Mouse (Mus musculus): ENCODE results near the gene Mblac2. TPM values are rescaled to one million over a fixed set of nuclear protein-coding genes. Genes with fewer than 3 reads are reported as not detected.

Mblac2 gene
- polyA plus RNA-seq (2014; fragmentation: Nextera tagmentation; extraction: Ambion mirVana), result 8.4 and 10.3 TPM in 2 replicates

DNA sequence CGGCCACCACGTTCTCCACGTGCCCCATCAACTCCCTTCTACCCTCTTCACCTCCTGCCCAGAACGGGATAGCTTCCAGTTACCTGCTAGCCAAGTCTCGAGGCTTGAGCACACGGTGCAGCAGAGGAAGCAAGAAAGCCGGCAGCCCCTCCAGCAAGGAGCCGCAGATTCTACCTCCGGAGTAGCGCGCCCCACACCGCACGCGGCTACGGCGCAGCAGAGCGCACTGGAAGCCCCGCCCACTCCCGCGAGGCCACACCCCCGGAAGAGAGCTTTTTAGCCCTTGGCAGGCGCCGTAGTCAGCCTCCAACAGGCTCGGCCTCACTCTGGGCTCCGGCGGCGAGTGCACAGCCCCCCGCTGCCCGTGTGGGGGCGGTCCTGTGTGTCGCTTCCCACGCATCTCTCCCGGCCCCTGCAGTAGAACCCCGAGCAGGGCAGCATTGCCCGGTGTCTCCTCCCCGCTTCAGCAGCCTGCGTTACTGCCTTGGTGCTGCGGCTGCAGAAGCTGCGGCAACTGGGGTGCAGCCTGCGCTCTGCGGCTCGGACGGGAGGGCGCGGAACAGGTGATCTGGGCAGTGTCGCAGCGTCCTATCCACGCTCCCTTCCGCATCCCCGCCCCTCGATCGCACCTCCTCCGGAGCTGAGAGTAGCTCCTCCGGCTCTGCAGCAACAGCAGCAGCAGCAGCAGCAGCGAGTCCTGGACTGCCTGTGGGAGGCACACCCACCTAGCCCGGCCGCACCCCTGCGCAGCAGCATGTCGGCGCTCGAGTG is at the start of gene Mblac2, which contains the start of gene Polr3g:
Gene Mblac2 (plus strand): TSS at position 567 of the 771 bp plus-strand sequence.
Gene Polr3g (minus strand): TSS at position 239 of the 771 bp plus-strand sequence.
- Histone ChIP-seq H3K9me3 (ENCODE audit: control insufficient read depth, low read length) (no peaks in the 10 kb centered on the region), H3K9ac (ENCODE audit: low read length) (peak within 1 kb of the TSS; percentile 79), H3K4me2 (ENCODE audit: low read length) (peak within 1 kb of the TSS; percentile 93), H3K4me1 (ENCODE audit: control insufficient read depth in 2 of 2, insufficient read depth in 2 of 2, low read length in 2 of 2) (peaks cover 0 to 19% of the 10 kb centered on the region in 2 experiments), H3K4me3 (ENCODE audit: control insufficient read depth in 1 of 2, insufficient read depth in 1 of 2, low read depth in 1 of 2, low read length in 2 of 2) (peak within 1 kb of the TSS; percentile 64 to 82), H3K27me3 (ENCODE audit: control insufficient read depth, insufficient read depth, low read length) (no peaks in the 10 kb centered on the region), H3K27ac (replicated peaks in 1 of 2; ENCODE audit: control insufficient read depth in 1 of 2, insufficient read depth in 1 of 2, low read depth in 2 of 2, low read length in 2 of 2) (peak within 1 kb of the TSS; percentile 64 to 83), H3K36me3 (ENCODE audit: control insufficient read depth, insufficient read depth, low read length) (no peaks in the 10 kb centered on the region)
- peak; percentile 95 for ATAC-seq (ENCODE audit: insufficient number of reproducible peaks, insufficient read depth, low FRiP score, low read depth)
- WGBS, result under 1% methylated on average over 61 of the region's 61 CpGs

DNA sequence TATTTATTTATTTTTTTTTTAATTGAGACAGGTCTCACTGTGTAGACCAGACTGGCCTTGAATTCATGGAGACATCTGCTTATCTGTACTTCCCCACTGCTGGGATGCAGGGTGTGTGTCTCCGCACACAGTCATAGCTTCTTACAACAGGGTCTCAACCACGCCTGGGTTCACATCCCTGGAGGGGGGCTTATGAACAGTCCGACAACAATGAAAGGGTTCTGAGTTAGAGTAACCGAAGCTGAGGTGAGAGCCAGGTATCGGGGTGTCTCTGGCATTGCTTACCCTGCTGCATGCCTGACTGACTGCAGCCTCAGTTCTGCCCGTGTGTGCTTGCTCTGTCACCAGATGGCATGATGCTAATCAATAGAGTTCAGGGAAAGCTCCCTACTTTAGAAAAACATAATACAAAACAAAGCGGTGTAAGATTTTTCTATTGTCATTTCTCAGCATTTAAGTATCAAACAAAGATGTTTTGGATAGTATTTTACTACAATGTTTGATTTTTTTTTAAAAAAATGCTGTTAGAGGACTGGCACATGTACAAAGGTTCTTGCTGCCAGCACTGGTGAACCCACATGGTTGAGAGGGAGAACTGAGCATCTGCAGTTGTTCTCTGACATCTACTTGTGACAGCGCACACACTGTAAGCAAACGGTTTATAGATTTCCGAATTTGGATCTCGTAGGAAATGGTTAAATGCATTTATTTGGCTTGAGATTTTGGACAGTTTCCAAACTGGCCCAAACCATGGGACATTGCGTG is 47.4 kb upstream of the Mblac2 start:
- Histone ChIP-seq H3K36me3 (ENCODE audit: control insufficient read depth, insufficient read depth, low read length) (peaks cover 47% of the 10 kb centered on the region), H3K4me3 (ENCODE audit: control insufficient read depth in 1 of 2, insufficient read depth in 1 of 2, low read depth in 1 of 2, low read length in 2 of 2) (no peak overlapping the region), H3K4me2 (ENCODE audit: low read length) (no peak overlapping the region), H3K27ac (replicated peaks in 1 of 2; ENCODE audit: control insufficient read depth in 1 of 2, insufficient read depth in 1 of 2, low read depth in 2 of 2, low read length in 2 of 2) (no peak overlapping the region), H3K9ac (ENCODE audit: low read length) (no peak overlapping the region), H3K27me3 (ENCODE audit: control insufficient read depth, insufficient read depth, low read length) (no peaks in the 10 kb centered on the region), H3K9me3 (ENCODE audit: control insufficient read depth, low read length) (no peaks in the 10 kb centered on the region), H3K4me1 (ENCODE audit: control insufficient read depth in 2 of 2, insufficient read depth in 2 of 2, low read length in 2 of 2) (peaks cover 0 to 6% of the 10 kb centered on the region in 2 experiments; a peak in 2 of 4 replicates)
- no peak for ATAC-seq (ENCODE audit: insufficient number of reproducible peaks, insufficient read depth, low FRiP score, low read depth)
- 84% methylated on average over 12 of the region's 12 CpGs for WGBS

DNA sequence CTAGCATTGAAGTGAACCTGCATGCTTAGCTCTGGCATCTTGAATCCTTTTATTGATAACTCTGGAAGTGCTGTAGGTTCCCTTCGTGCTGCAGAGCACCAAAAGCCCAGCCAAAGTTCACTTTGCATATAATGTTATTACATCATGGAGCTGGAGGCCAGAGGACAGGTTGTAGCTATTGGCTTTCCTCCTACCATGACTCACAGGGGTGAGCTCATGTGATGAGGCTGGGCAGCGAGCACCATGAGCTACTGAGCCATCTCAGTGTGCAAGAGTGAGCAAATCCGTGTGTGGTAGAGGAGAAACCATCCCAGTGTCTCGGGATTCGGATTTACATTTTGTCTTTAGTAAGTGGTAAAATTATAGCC is 46.8 kb upstream of the Mblac2 start:
- Histone ChIP-seq H3K4me3 (ENCODE audit: control insufficient read depth in 1 of 2, insufficient read depth in 1 of 2, low read depth in 1 of 2, low read length in 2 of 2) (no peak overlapping the region), H3K9me3 (ENCODE audit: control insufficient read depth, low read length) (no peaks in the 10 kb centered on the region), H3K4me2 (ENCODE audit: low read length) (no peak overlapping the region), H3K36me3 (ENCODE audit: control insufficient read depth, insufficient read depth, low read length) (peaks cover 53% of the 10 kb centered on the region), H3K27ac (replicated peaks in 1 of 2; ENCODE audit: control insufficient read depth in 1 of 2, insufficient read depth in 1 of 2, low read depth in 2 of 2, low read length in 2 of 2) (no peak overlapping the region), H3K9ac (ENCODE audit: low read length) (no peak overlapping the region), H3K27me3 (ENCODE audit: control insufficient read depth, insufficient read depth, low read length) (no peaks in the 10 kb centered on the region), H3K4me1 (ENCODE audit: control insufficient read depth in 2 of 2, insufficient read depth in 2 of 2, low read length in 2 of 2) (0 out of 4 replicates have a peak, but pooled peaks cover 0 to under 1% of the 10 kb centered on the region in 2 experiments)
- ATAC-seq (ENCODE audit: insufficient number of reproducible peaks, insufficient read depth, low FRiP score, low read depth), result no peak
- WGBS, result 86% methylated on average over 5 of the region's 5 CpGs

DNA sequence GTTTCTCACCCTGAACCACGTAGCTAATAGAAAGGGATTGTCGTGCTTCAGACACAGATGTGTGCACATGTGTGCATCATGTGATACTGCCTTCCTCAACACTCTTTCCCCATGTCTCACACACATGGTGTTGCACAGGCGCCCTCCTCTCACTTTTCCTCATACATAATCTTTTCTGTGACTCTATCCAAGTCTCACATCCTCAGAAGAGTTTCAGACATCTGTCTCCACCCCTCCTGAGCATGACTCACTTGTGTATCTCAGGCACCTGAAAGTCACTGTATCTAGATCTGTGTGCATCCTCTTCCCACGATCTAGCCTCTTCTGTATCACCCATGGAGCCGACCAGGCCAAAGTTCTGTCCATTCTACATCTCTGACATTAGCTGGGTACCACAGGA is 43.4 kb upstream of the Mblac2 start:
- H3K4me3 ChIP-seq (ENCODE audit: control insufficient read depth in 1 of 2, insufficient read depth in 1 of 2, low read depth in 1 of 2, low read length in 2 of 2), result no peak overlapping the region
- no peaks in the 10 kb centered on the region for H3K4me1 ChIP-seq (ENCODE audit: control insufficient read depth in 2 of 2, insufficient read depth in 2 of 2, low read length in 2 of 2)
- WGBS, result 80% methylated on average over 5 of the region's 5 CpGs
- no peak for ATAC-seq (ENCODE audit: insufficient number of reproducible peaks, insufficient read depth, low FRiP score, low read depth)
- no peak overlapping the region for H3K4me2 ChIP-seq (ENCODE audit: low read length)
- no peaks in the 10 kb centered on the region for H3K9me3 ChIP-seq (ENCODE audit: control insufficient read depth, low read length)
- peaks cover 70% of the 10 kb centered on the region for H3K36me3 ChIP-seq (ENCODE audit: control insufficient read depth, insufficient read depth, low read length)
- no peaks in the 10 kb centered on the region for H3K27me3 ChIP-seq (ENCODE audit: control insufficient read depth, insufficient read depth, low read length)
- no peak overlapping the region for H3K9ac ChIP-seq (ENCODE audit: low read length)
- H3K27ac ChIP-seq (replicated peaks in 1 of 2; ENCODE audit: control insufficient read depth in 1 of 2, insufficient read depth in 1 of 2, low read depth in 2 of 2, low read length in 2 of 2), result no peak overlapping the region

DNA sequence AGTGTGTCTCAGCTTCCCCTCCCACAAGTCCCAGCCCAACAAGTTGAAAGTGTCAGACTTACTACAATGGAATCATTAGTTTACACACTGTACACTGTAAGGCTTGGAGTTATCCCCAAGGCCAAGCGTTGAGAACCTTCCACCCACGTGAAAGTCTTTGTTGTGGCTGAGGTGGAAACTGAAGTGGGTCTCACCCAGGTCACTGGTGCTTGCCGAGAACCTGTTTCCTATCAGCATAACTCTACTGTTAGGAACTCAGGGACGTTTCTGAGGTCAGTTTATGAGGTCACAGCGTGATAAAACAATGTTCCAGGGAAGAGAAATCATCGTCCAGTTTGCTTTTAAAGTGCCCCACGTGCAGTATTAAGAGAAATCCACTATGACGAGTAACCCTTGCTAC is 35.8 kb upstream of the Mblac2 start:
- no peaks in the 10 kb centered on the region for H3K27me3 ChIP-seq (ENCODE audit: control insufficient read depth, insufficient read depth, low read length)
- H3K4me2 ChIP-seq (ENCODE audit: low read length), result no peak overlapping the region
- no peak for ATAC-seq (ENCODE audit: insufficient number of reproducible peaks, insufficient read depth, low FRiP score, low read depth)
- H3K9ac ChIP-seq (ENCODE audit: low read length), result no peak overlapping the region
- no peak overlapping the region for H3K4me3 ChIP-seq (ENCODE audit: control insufficient read depth in 1 of 2, insufficient read depth in 1 of 2, low read depth in 1 of 2, low read length in 2 of 2)
- H3K9me3 ChIP-seq (ENCODE audit: control insufficient read depth, low read length), result no peaks in the 10 kb centered on the region
- H3K4me1 ChIP-seq (ENCODE audit: control insufficient read depth in 2 of 2, insufficient read depth in 2 of 2, low read length in 2 of 2), result no peaks in the 10 kb centered on the region
- peaks cover 56% of the 10 kb centered on the region for H3K36me3 ChIP-seq (ENCODE audit: control insufficient read depth, insufficient read depth, low read length)
- no peak overlapping the region for H3K27ac ChIP-seq (replicated peaks in 1 of 2; ENCODE audit: control insufficient read depth in 1 of 2, insufficient read depth in 1 of 2, low read depth in 2 of 2, low read length in 2 of 2)
- WGBS, result 74% methylated on average over 8 of the region's 8 CpGs

DNA sequence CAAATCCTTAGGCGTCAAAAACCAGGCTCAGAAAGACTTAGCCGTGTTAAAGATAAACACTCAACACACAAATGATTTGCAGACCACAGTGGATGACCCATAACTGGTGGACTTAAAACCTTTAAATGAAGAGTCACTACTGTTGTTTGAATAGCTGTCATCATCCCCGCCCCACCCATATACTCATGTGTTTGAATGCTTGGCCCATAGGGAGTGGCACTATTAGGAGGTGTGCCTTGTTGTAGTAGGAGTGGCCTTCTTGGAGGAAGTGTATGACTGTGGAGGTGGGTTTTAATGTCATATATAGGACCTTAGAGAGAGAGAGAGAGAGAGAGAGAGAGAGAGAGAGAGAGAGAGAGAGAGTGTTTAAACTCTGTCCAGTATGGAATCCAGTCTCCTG is 28.0 kb upstream of the Mblac2 start:
- no peak for ATAC-seq (ENCODE audit: insufficient number of reproducible peaks, insufficient read depth, low FRiP score, low read depth)
- H3K4me1 ChIP-seq (ENCODE audit: control insufficient read depth in 2 of 2, insufficient read depth in 2 of 2, low read length in 2 of 2), result no peaks in the 10 kb centered on the region
- 86% methylated on average over 3 of the region's 3 CpGs for WGBS
- no peaks in the 10 kb centered on the region for H3K9me3 ChIP-seq (ENCODE audit: control insufficient read depth, low read length)
- no peak overlapping the region for H3K4me2 ChIP-seq (ENCODE audit: low read length)
- peaks cover 27% of the 10 kb centered on the region for H3K36me3 ChIP-seq (ENCODE audit: control insufficient read depth, insufficient read depth, low read length)
- no peak overlapping the region for H3K9ac ChIP-seq (ENCODE audit: low read length)
- no peak overlapping the region for H3K4me3 ChIP-seq (ENCODE audit: control insufficient read depth in 1 of 2, insufficient read depth in 1 of 2, low read depth in 1 of 2, low read length in 2 of 2)
- H3K27ac ChIP-seq (replicated peaks in 1 of 2; ENCODE audit: control insufficient read depth in 1 of 2, insufficient read depth in 1 of 2, low read depth in 2 of 2, low read length in 2 of 2), result no peak overlapping the region
- H3K27me3 ChIP-seq (ENCODE audit: control insufficient read depth, insufficient read depth, low read length), result no peaks in the 10 kb centered on the region

DNA sequence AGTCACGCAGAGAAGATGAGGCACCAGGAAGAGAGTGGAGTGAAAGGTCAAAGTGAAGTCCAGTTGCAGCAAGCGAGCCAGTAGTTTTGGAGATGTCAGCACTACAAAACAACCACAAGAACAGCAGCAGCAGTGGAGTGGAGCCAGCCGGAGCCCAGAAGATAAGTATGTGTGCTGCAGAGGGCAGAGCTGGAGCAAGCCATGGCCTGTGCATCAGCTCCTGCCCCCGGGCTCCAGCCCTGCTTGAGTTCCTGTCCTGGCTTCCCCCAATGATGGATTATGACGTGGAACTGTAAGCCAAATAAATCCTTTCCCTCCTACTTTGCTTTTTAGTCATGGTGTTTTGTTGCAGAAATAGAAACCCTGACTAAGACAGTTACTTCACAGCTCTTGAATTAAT is 26.9 kb upstream of the Mblac2 start:
- Histone ChIP-seq H3K9me3 (ENCODE audit: control insufficient read depth, low read length) (no peaks in the 10 kb centered on the region), H3K4me1 (ENCODE audit: control insufficient read depth in 2 of 2, insufficient read depth in 2 of 2, low read length in 2 of 2) (no peaks in the 10 kb centered on the region), H3K27me3 (ENCODE audit: control insufficient read depth, insufficient read depth, low read length) (no peaks in the 10 kb centered on the region), H3K4me2 (ENCODE audit: low read length) (no peak overlapping the region), H3K4me3 (ENCODE audit: control insufficient read depth in 1 of 2, insufficient read depth in 1 of 2, low read depth in 1 of 2, low read length in 2 of 2) (no peak overlapping the region), H3K27ac (replicated peaks in 1 of 2; ENCODE audit: control insufficient read depth in 1 of 2, insufficient read depth in 1 of 2, low read depth in 2 of 2, low read length in 2 of 2) (no peak overlapping the region), H3K9ac (ENCODE audit: low read length) (no peak overlapping the region), H3K36me3 (ENCODE audit: control insufficient read depth, insufficient read depth, low read length) (peaks cover 27% of the 10 kb centered on the region)
- 69% methylated on average over 5 of the region's 5 CpGs for WGBS
- no peak for ATAC-seq (ENCODE audit: insufficient number of reproducible peaks, insufficient read depth, low FRiP score, low read depth)

Data from heart, embryonic 14.5 days (tissue).